Mouse (Mus musculus): Measurements from ENCODE around the gene Sp100.

The Sp100 gene

GRCm38 (mm10) chr1:85697721-85698493, 48.1 kb downstream of the Sp100 start:
- ATAC-seq (ENCODE audit: insufficient number of reproducible peaks, low FRiP score, low TSS enrichment): no peak

- no peak for ATAC-seq (ENCODE audit: insufficient number of reproducible peaks, low FRiP score, low TSS enrichment)
Measured at GRCm38 (mm10) chr1:85702531-85702930, 52.7 kb downstream of the Sp100 start.

- ATAC-seq (ENCODE audit: insufficient number of reproducible peaks, low FRiP score, low TSS enrichment): peak; percentile 72
Measured at GRCm38 (mm10) chr1:85703245-85704186, 53.7 kb downstream of the Sp100 start.

GRCm38 (mm10) chr1:85705552-85705951, 55.8 kb downstream of the Sp100 start:
- no peak for ATAC-seq (ENCODE audit: insufficient number of reproducible peaks, low FRiP score, low TSS enrichment)

- ATAC-seq (ENCODE audit: insufficient number of reproducible peaks, low FRiP score, low TSS enrichment): no peak
Measured at GRCm38 (mm10) chr1:85706754-85707153, 57.0 kb downstream of the Sp100 start.

- ATAC-seq (ENCODE audit: insufficient number of reproducible peaks, low FRiP score, low TSS enrichment): no peak
Measured at GRCm38 (mm10) chr1:85714501-85714900, 64.7 kb downstream of the Sp100 start.

- no peak for ATAC-seq (ENCODE audit: insufficient number of reproducible peaks, low FRiP score, low TSS enrichment)
Measured at GRCm38 (mm10) chr1:85716447-85717027, 66.7 kb downstream of the Sp100 start.

- no peak for ATAC-seq (ENCODE audit: insufficient number of reproducible peaks, low FRiP score, low TSS enrichment)
Measured at GRCm38 (mm10) chr1:85719049-85719448, 69.3 kb downstream of the Sp100 start.

- ATAC-seq (ENCODE audit: insufficient number of reproducible peaks, low FRiP score, low TSS enrichment): no peak
Measured at GRCm38 (mm10) chr1:85720220-85720893, 70.6 kb downstream of the Sp100 start.

- no peak for ATAC-seq (ENCODE audit: insufficient number of reproducible peaks, low FRiP score, low TSS enrichment)
Measured at GRCm38 (mm10) chr1:85730471-85730870, 80.7 kb downstream of the Sp100 start.

- ATAC-seq (ENCODE audit: insufficient number of reproducible peaks, low FRiP score, low TSS enrichment): no peak
Measured at GRCm38 (mm10) chr1:85732581-85732980, 82.8 kb downstream of the Sp100 start.

GRCm38 (mm10) chr1:85734511-85734910, 84.7 kb downstream of the Sp100 start:
- ATAC-seq (ENCODE audit: insufficient number of reproducible peaks, low FRiP score, low TSS enrichment): no peak

GRCm38 (mm10) chr1:85735463-85736123, 85.8 kb downstream of the Sp100 start:
- ATAC-seq (ENCODE audit: insufficient number of reproducible peaks, low FRiP score, low TSS enrichment): 0 out of 2 replicates have a peak, but pooled peaks have one; percentile 11

- peak; percentile 58; the same call in 1 of the 2 replicates for ATAC-seq (ENCODE audit: insufficient number of reproducible peaks, low FRiP score, low TSS enrichment)
Measured at GRCm38 (mm10) chr1:85736355-85737184, 86.8 kb downstream of the Sp100 start.

- no peak for ATAC-seq (ENCODE audit: insufficient number of reproducible peaks, low FRiP score, low TSS enrichment)
Measured at GRCm38 (mm10) chr1:85739000-85739399, 89.2 kb downstream of the Sp100 start.

- ATAC-seq (ENCODE audit: insufficient number of reproducible peaks, low FRiP score, low TSS enrichment): no peak
Measured at GRCm38 (mm10) chr1:85739819-85740218, 90.0 kb downstream of the Sp100 start.

- ATAC-seq (ENCODE audit: insufficient number of reproducible peaks, low FRiP score, low TSS enrichment): no peak
Measured at GRCm38 (mm10) chr1:85740923-85741322, 91.1 kb downstream of the Sp100 start.

- no peak for ATAC-seq (ENCODE audit: insufficient number of reproducible peaks, low FRiP score, low TSS enrichment)
Measured at GRCm38 (mm10) chr1:85742333-85742732, 92.5 kb downstream of the Sp100 start.
